Mouse (Mus musculus): ENCODE measurements around the gene Blm. TPM values are rescaled to one million over a fixed set of nuclear protein-coding genes. Genes with fewer than 3 reads are reported as not detected.

Blm gene
- polyA plus RNA-seq, 1 experiment from 2014 or later: 14.5 TPM

DNA sequence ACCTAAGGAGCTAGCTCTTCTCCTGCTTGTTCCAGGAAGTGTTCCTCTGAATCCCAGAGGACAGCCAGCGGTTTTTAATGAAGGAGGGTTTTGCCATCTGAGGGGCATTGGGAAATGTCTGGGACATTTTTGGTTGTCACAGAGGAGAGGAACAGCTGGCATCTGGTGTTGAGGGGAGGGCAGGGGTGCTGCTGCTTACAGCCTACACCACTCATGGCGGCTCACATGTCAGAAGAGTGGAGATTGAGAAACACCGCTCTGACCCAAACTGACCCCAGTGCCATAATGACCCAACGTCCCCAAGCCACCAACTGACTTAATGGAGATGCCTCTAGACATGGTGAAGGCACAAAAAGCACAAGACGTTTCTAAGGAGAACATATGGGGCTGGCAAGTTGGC lies 27.0 kb upstream of the Blm start:
- H3K4me1 ChIP-seq (ENCODE audit: control insufficient read depth, insufficient read depth, low read length): no peaks in the 10 kb centered on the region

DNA sequence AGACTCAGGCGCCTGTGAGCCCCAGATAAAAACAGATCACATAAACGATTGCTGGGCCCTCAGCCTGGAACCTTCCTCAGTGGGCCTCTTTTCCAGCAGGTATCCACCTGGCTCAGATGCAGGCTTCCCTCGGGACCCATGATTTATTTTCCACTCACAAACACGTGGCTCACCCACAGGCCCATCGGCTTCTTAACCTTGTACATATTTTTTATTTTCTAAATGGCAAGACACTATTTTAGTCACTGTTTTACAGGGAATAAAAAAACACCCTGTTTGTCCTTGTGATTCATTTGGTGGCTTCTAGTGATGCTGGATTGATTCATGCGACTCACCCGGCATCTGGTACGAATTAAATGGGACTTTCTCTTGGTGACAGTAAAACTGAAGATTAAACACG lies 26.4 kb upstream of the Blm start:
- Histone ChIP-seq H3K4me2 (ENCODE audit: low read depth, low read length) (no peak overlapping the region), H3K9me3 (replicated peaks; ENCODE audit: control insufficient read depth, low read length) (peaks cover 3% of the 10 kb centered on the region; the same call in 1 of the 2 replicates), H3K27ac (ENCODE audit: low read length) (no peak overlapping the region), H3K36me3 (ENCODE audit: control insufficient read depth, insufficient read depth) (no peaks in the 10 kb centered on the region), H3K9ac (ENCODE audit: low read length) (no peak overlapping the region), H3K4me3 (ENCODE audit: low read length) (no peak overlapping the region), H3K4me1 (ENCODE audit: control insufficient read depth, insufficient read depth, low read length) (peaks cover 5% of the 10 kb centered on the region), H3K27me3 (ENCODE audit: control insufficient read depth, insufficient read depth, low read length) (no peaks in the 10 kb centered on the region)
- ATAC-seq (replicated peaks; ENCODE audit: extremely low read depth, insufficient read depth, low FRiP score): no peak
- WGBS: 78% methylated on average over 9 of the region's 9 CpGs

More for the DNA sequence above, 27.0 kb upstream of the Blm start:
- Histone ChIP-seq H3K9ac (ENCODE audit: low read length) (no peak overlapping the region), H3K9me3 (replicated peaks; ENCODE audit: control insufficient read depth, low read length) (peaks cover 3% of the 10 kb centered on the region; the same call in 1 of the 2 replicates), H3K4me2 (ENCODE audit: low read depth, low read length) (no peak overlapping the region), H3K36me3 (ENCODE audit: control insufficient read depth, insufficient read depth) (no peaks in the 10 kb centered on the region), H3K4me3 (ENCODE audit: low read length) (no peak overlapping the region), H3K27me3 (ENCODE audit: control insufficient read depth, insufficient read depth, low read length) (no peaks in the 10 kb centered on the region), H3K27ac (ENCODE audit: low read length) (no peak overlapping the region)
- 72% methylated on average over 5 of the region's 5 CpGs for WGBS
- no peak for ATAC-seq (replicated peaks; ENCODE audit: extremely low read depth, insufficient read depth, low FRiP score)

DNA sequence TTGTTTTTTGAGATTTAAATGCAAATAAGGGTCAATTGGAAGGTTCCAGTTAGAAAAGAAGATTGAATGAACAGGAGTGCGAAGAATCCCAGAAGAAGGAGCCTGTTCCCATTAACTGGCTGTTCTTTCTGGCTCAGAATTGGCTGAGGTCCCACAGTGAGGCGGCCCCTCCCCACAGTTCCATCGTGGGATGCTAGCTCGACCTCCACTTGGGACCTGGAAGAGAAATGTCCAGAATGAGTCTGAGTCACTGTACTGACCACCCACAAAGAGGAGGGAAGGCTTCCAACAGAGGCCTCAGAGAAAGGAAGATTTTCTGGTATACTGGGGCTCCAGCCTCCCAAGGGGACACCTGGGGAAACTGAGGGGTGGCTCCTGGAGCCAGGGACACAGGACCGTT lies 23.7 kb upstream of the Blm start:
- 50% methylated on average over 5 of the region's 5 CpGs for WGBS
- ATAC-seq (replicated peaks; ENCODE audit: extremely low read depth, insufficient read depth, low FRiP score): no peak

DNA sequence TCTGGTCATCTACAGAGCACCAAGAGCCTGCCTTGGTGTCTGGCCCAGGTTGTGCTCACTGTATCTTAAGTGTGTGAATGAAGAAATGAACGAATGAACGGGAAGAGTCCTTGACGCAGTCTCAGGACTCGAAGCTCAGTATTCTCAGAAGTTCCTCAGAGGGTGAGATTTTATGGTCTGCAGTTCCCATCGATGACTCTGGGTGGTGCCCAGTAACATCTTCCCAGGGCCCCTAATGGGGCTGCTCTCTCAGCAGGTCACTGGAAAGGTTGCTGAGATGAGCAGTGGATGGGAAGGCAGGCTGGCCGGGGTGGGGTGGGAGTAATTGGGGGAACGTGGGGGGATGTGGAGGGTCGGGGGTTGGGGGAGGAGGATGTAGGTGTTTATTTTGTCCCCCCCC lies 23.2 kb upstream of the Blm start:
- H3K4me2 ChIP-seq (ENCODE audit: low read depth, low read length): no peak overlapping the region
- no peaks in the 10 kb centered on the region for H3K27me3 ChIP-seq (ENCODE audit: control insufficient read depth, insufficient read depth, low read length)
- no peak overlapping the region for H3K27ac ChIP-seq (ENCODE audit: low read length)
- H3K9me3 ChIP-seq (replicated peaks; ENCODE audit: control insufficient read depth, low read length): peaks cover 3% of the 10 kb centered on the region; the same call in 1 of the 2 replicates
- no peak overlapping the region for H3K4me3 ChIP-seq (ENCODE audit: low read length)
- no peak overlapping the region for H3K9ac ChIP-seq (ENCODE audit: low read length)
- peaks cover 25% of the 10 kb centered on the region for H3K4me1 ChIP-seq (ENCODE audit: control insufficient read depth, insufficient read depth, low read length)
- 60% methylated on average over 8 of the region's 8 CpGs for WGBS
- no peak for ATAC-seq (replicated peaks; ENCODE audit: extremely low read depth, insufficient read depth, low FRiP score)
- no peaks in the 10 kb centered on the region for H3K36me3 ChIP-seq (ENCODE audit: control insufficient read depth, insufficient read depth)

More for the DNA sequence above, 23.7 kb upstream of the Blm start:
- Histone ChIP-seq H3K9me3 (replicated peaks; ENCODE audit: control insufficient read depth, low read length) (peaks cover 3% of the 10 kb centered on the region; the same call in 1 of the 2 replicates), H3K4me2 (ENCODE audit: low read depth, low read length) (no peak overlapping the region), H3K36me3 (ENCODE audit: control insufficient read depth, insufficient read depth) (no peaks in the 10 kb centered on the region), H3K27ac (ENCODE audit: low read length) (no peak overlapping the region), H3K9ac (ENCODE audit: low read length) (no peak overlapping the region), H3K4me1 (ENCODE audit: control insufficient read depth, insufficient read depth, low read length) (peaks cover 25% of the 10 kb centered on the region), H3K27me3 (ENCODE audit: control insufficient read depth, insufficient read depth, low read length) (no peaks in the 10 kb centered on the region), H3K4me3 (ENCODE audit: low read length) (no peak overlapping the region)

DNA sequence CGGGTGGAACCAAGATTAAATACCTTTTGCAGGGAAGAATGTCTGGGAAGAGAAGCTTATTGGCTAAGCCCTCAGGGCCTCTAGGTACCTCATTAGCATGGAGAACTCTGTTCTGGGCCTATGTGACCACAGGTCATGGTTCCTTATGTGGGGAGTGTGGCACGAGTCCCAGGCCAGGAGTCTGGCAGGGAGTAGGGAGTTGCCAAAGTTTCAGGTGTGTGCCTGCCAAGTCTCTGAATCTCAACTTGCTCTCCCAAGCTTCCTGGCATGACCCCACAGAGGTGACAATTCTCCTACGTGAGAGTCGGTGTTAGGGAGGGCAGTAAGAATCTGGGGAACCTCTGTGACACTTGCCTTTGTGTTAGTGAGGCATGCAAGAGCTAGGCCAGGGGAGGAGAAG lies 22.2 kb upstream of the Blm start:
- Histone ChIP-seq H3K4me1 (ENCODE audit: control insufficient read depth, insufficient read depth, low read length) (peaks cover 25% of the 10 kb centered on the region), H3K4me3 (ENCODE audit: low read length) (no peak overlapping the region), H3K36me3 (ENCODE audit: control insufficient read depth, insufficient read depth) (no peaks in the 10 kb centered on the region), H3K27me3 (ENCODE audit: control insufficient read depth, insufficient read depth, low read length) (no peaks in the 10 kb centered on the region), H3K9ac (ENCODE audit: low read length) (no peak overlapping the region), H3K9me3 (replicated peaks; ENCODE audit: control insufficient read depth, low read length) (peaks cover 3% of the 10 kb centered on the region; the same call in 1 of the 2 replicates), H3K4me2 (ENCODE audit: low read depth, low read length) (no peak overlapping the region), H3K27ac (ENCODE audit: low read length) (peak overlapping the region; percentile 35; the same call in 1 of the 2 replicates)
- WGBS: 64% methylated on average over 4 of the region's 4 CpGs
- ATAC-seq (replicated peaks; ENCODE audit: extremely low read depth, insufficient read depth, low FRiP score): no peak

DNA sequence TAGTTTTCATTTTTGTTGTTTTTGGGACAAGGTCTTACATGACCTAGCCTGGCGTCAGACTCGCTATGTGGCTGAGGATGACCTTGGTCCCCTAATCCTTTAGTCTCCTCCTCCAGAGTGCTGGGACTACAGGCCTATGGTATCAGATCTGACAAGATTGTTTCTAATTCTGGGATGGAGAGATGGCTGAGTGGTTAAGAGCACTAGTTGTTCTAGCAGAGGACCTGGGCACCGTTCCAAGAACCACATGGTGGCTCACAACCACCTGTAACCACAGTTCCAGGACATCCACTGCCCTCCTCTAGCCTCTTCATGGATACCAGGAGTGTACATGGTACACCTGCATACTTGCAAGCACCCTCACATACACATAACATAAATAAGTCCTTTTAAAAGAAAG lies 21.2 kb upstream of the Blm start:
- peak overlapping the region; percentile 90 for H3K27ac ChIP-seq (ENCODE audit: low read length)

DNA sequence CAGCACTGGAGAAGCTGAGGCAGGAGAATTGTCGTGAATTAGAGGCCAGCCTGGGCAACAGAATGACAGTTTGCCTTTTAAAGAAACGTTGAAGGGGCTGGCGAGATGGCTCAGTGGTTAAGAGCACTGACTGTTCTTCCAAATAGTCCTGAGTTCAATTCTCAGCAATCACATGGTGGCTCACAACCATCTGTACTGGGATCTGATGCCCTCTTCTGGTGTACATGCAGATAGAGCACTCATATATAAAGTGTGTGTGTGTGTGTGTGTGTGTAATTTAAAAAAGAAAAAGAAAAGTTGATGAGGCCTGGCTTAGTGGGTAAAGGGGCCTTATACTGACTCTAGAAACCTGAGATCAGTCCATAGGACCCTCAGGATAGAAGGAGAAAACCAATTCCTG lies 20.2 kb upstream of the Blm start:
- H3K9ac ChIP-seq (ENCODE audit: low read length): peak overlapping the region; percentile 50; the same call in 1 of the 2 replicates
- H3K4me2 ChIP-seq (ENCODE audit: low read depth, low read length): peak overlapping the region; percentile 36
- peaks cover 25% of the 10 kb centered on the region for H3K4me1 ChIP-seq (ENCODE audit: control insufficient read depth, insufficient read depth, low read length)
- H3K27me3 ChIP-seq (ENCODE audit: control insufficient read depth, insufficient read depth, low read length): no peaks in the 10 kb centered on the region
- H3K27ac ChIP-seq (ENCODE audit: low read length): peak overlapping the region; percentile 90
- WGBS: 64% methylated on average over 3 of the region's 3 CpGs
- ATAC-seq (replicated peaks; ENCODE audit: extremely low read depth, insufficient read depth, low FRiP score): no peak
- H3K9me3 ChIP-seq (replicated peaks; ENCODE audit: control insufficient read depth, low read length): no peaks in the 10 kb centered on the region
- H3K36me3 ChIP-seq (ENCODE audit: control insufficient read depth, insufficient read depth): no peaks in the 10 kb centered on the region
- H3K4me3 ChIP-seq (ENCODE audit: low read length): no peak overlapping the region

More for the DNA sequence above, 21.2 kb upstream of the Blm start:
- Histone ChIP-seq H3K9me3 (replicated peaks; ENCODE audit: control insufficient read depth, low read length) (peaks cover 3% of the 10 kb centered on the region; the same call in 1 of the 2 replicates), H3K36me3 (ENCODE audit: control insufficient read depth, insufficient read depth) (no peaks in the 10 kb centered on the region), H3K4me2 (ENCODE audit: low read depth, low read length) (no peak overlapping the region), H3K9ac (ENCODE audit: low read length) (no peak overlapping the region), H3K27me3 (ENCODE audit: control insufficient read depth, insufficient read depth, low read length) (no peaks in the 10 kb centered on the region), H3K4me1 (ENCODE audit: control insufficient read depth, insufficient read depth, low read length) (peaks cover 25% of the 10 kb centered on the region), H3K4me3 (ENCODE audit: low read length) (no peak overlapping the region)
- 33% methylated on average over 3 of the region's 3 CpGs for WGBS
- ATAC-seq (replicated peaks; ENCODE audit: extremely low read depth, insufficient read depth, low FRiP score): no peak

DNA sequence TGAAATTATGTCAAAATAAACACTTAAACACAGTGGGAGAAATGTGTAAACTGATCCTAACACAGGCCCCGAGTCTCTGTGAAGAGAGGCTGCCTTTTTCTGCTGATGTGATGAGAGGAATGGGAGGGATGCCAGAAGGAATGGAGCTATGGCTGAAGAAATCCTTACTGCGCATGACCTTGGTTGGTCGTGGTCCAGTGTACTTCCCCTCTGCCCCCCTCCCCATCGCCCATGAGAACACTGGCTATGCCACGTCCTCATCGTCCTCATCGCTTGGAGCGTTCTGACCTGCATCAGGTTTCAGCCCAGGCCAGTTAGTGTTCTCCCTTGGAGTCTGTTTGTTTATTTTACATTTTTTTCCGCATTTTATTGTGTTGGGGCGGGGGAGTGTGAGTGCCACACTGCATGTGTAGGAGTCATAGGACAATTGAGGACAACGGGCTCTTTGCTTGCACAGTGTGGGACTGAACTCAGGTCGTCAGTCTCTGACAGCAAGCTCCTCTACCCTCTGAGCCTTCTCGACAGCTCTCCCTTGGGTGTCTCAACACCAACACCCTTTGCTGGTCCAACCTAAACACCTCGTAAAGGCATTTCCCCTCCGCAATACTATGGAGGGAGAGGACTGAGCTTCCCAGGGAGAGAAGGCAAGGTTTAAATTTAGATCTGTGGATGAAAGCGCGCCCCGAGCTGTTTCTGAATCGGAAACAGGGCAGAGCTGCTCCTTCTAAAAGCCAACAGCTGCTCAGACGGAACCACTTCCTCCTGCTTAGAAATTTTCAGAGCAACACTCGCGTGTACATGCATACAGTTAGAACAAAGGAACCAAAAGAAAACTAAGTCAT lies 19.5 kb upstream of the Blm start:
- Histone ChIP-seq H3K27ac (ENCODE audit: low read length) (peak overlapping the region; percentile 90), H3K9ac (ENCODE audit: low read length) (peak overlapping the region; percentile 50), H3K4me3 (ENCODE audit: low read length) (no peak overlapping the region), H3K36me3 (ENCODE audit: control insufficient read depth, insufficient read depth) (no peaks in the 10 kb centered on the region), H3K9me3 (replicated peaks; ENCODE audit: control insufficient read depth, low read length) (no peaks in the 10 kb centered on the region), H3K4me1 (ENCODE audit: control insufficient read depth, insufficient read depth, low read length) (peaks cover 25% of the 10 kb centered on the region), H3K4me2 (ENCODE audit: low read depth, low read length) (peak overlapping the region; percentile 36), H3K27me3 (ENCODE audit: control insufficient read depth, insufficient read depth, low read length) (no peaks in the 10 kb centered on the region)
- ATAC-seq (replicated peaks; ENCODE audit: extremely low read depth, insufficient read depth, low FRiP score): peak; percentile 39
- 44% methylated on average over 22 of the region's 22 CpGs for WGBS

DNA sequence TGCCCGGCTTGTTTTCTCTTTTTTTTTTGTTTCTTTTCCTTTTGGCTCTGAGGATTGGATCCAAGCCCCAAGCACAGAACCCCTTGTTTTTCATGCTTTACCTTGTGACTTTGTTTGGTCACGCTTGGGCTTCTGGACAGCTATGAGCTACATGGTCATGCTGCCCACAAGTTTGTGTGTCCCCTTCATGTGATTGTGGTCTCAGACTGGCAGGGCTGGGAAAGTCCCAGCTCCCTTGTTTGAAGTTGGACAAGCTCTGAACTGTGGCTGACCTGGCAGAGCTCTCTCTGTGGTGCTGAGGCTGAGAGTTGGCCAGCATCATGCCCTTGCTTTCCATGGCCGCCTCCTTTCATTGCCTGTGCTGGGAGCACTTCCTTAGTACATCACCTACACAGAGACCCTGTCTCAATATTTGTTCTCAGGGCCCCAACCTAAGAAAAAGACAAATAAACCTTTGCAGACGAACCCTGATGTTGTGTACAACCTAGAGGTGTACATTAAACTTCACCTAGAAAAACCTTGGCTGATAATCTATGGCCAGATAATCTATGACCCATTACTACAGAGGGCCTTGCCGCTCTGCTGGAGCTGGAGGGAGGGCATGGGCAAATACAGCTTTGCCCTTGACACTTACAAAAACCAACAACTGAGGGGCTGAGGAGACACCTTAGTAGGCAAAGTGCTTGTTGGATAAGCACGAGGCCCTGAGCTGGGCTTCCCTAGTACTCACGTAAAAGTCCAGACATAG lies 13.8 kb upstream of the Blm start:
- Histone ChIP-seq H3K9me3 (replicated peaks; ENCODE audit: control insufficient read depth, low read length) (no peaks in the 10 kb centered on the region), H3K27me3 (ENCODE audit: control insufficient read depth, insufficient read depth, low read length) (no peaks in the 10 kb centered on the region), H3K9ac (ENCODE audit: low read length) (no peak overlapping the region), H3K27ac (ENCODE audit: low read length) (no peak overlapping the region), H3K4me1 (ENCODE audit: control insufficient read depth, insufficient read depth, low read length) (no peaks in the 10 kb centered on the region), H3K36me3 (ENCODE audit: control insufficient read depth, insufficient read depth) (no peaks in the 10 kb centered on the region), H3K4me3 (ENCODE audit: low read length) (no peak overlapping the region), H3K4me2 (ENCODE audit: low read depth, low read length) (no peak overlapping the region)
- WGBS: 78% methylated on average over 7 of the region's 7 CpGs
- no peak for ATAC-seq (replicated peaks; ENCODE audit: extremely low read depth, insufficient read depth, low FRiP score)
